Mouse (Mus musculus) ES-E14 (cell line): ENCODE results near the gene Macrod2. TPM values are rescaled to one million over a fixed set of nuclear protein-coding genes. Genes with fewer than 3 reads are reported as not detected.

Source experiments
- DNase-seq: peaks from one replicate; pipeline ENCODE4 v3.0.0-alpha.2; 2013; ENCODE audit warnings: low read depth, low spot score
- H3K27ac ChIP-seq: 2 replicates; pipeline ENCODE4 v1.5.1; 2012; ENCODE audit warnings: low read depth, mild to moderate bottlenecking, low read length, moderate library complexity, mixed read lengths; ENCODE audit not compliant: poor library complexity, insufficient read depth, severe bottlenecking
- H3K36me3 ChIP-seq: 2 replicates; pipeline ENCODE4 v1.6.1; 2012; ENCODE audit warnings: mild to moderate bottlenecking, low read length, moderate library complexity, mixed read lengths; ENCODE audit not compliant: control insufficient read depth, poor library complexity, insufficient read depth, severe bottlenecking
- H3K4me1 ChIP-seq, 2 experiments: fragments of 150-350 bp in 1 of 2; sonication (generic) in 1 of 2; 2 replicates each; pipeline ENCODE4 v1.6.1; 2012; ENCODE audit warnings: low read length in 2 of 2, mild to moderate bottlenecking in 1 of 2, mixed read lengths in 1 of 2; ENCODE audit not compliant: control insufficient read depth in 2 of 2, insufficient read depth in 2 of 2, poor library complexity in 1 of 2
- H3K4me3 ChIP-seq, 2 experiments: fragments of 150-350 bp in 1 of 2; sonication (generic) in 1 of 2; 2 replicates each; pipeline ENCODE4 v1.5.1; 2012; ENCODE audit warnings: low read length in 2 of 2, low read depth in 1 of 2, mild to moderate bottlenecking in 1 of 2, mixed read lengths in 1 of 2; ENCODE audit not compliant: insufficient read depth in 1 of 2, poor library complexity in 1 of 2, severe bottlenecking in 1 of 2
- H3K9ac ChIP-seq: 2 replicates; pipeline ENCODE4 v1.6.1; 2012; ENCODE audit warnings: low read depth, mild to moderate bottlenecking, low read length, mixed read lengths; ENCODE audit not compliant: poor library complexity, insufficient read depth, severe bottlenecking
- H3K9me3 ChIP-seq: fragments of 150-350 bp; sonication (generic); 2 replicates; pipeline ENCODE4 v1.6.1; 2012; ENCODE audit warnings: low read depth, mild to moderate bottlenecking, low read length; ENCODE audit not compliant: control insufficient read depth, insufficient read depth
- CHD2 ChIP-seq: IDR thresholded peaks from 2 replicates; pipeline ENCODE4 v1.6.1; 2014; ENCODE audit warnings: mild to moderate bottlenecking, low read depth, low read length, inconsistent platforms
- HCFC1 ChIP-seq: IDR thresholded peaks from 2 replicates; pipeline ENCODE4 v1.6.1; 2012; ENCODE audit warnings: low read length, inconsistent platforms, borderline replicate concordance; ENCODE audit not compliant: insufficient read depth
- MAFK ChIP-seq: IDR thresholded peaks from 2 replicates; pipeline ENCODE4 v1.6.1; 2014; ENCODE audit warnings: mild to moderate bottlenecking, low read depth, low read length, inconsistent platforms; ENCODE audit not compliant: insufficient read depth
- ZC3H11A ChIP-seq: IDR thresholded peaks from 2 replicates; pipeline ENCODE4 v1.6.1; 2012; ENCODE audit warnings: low read depth, mild to moderate bottlenecking, inconsistent platforms, low read length, borderline replicate concordance
- ZNF384 ChIP-seq: IDR thresholded peaks from 2 replicates; pipeline ENCODE4 v1.6.1; 2012; ENCODE audit warnings: low read depth, low read length, inconsistent platforms
- in situ Hi-C, 2 experiments: fragments of 600-800 bp; cut with MboI; formaldehyde crosslinking; loops; one replicate each; pipeline ENCODE4 v1.15.1; 2025; ENCODE audit warnings: low sequenced_read_pairs in 2 of 2, inconsistent platforms in 1 of 2; ENCODE audit not compliant: unreplicated experiment in 2 of 2
- total RNA-seq: library from RNA; depleted of rRNA; stranded (reverse); fragments of 300-350 nt; gene quantifications from 2 replicates; pipeline ENCODE4 v1.2.3, GENCODE M21; 2012

Macrod2 gene
- total RNA-seq, 1 experiment: 12.7 TPM

GRCm38 (mm10) chr2:141983664-141984395 lies 1588.7 kb downstream of the Macrod2 start:
- Histone ChIP-seq H3K9me3 (no peaks in the 10 kb centered on the region), H3K36me3 (no peaks in the 10 kb centered on the region), H3K4me3 (no peak overlapping the region), H3K27ac (no peak overlapping the region), H3K9ac (no peak overlapping the region), H3K4me1 (no peaks in the 10 kb centered on the region)
- DNase-seq: no peak
- TF ChIP-seq MAFK (no peak), ZC3H11A (no peak), HCFC1 (no peak), ZNF384 (no peak), CHD2 (no peak)
- in situ Hi-C loops: no loop called here

GRCm38 (mm10) chr2:141998901-141999300 lies 1603.8 kb downstream of the Macrod2 start:
- H3K27ac ChIP-seq: no peak overlapping the region
- TF ChIP-seq ZNF384 (no peak), ZC3H11A (no peak), HCFC1 (no peak), CHD2 (no peak), MAFK (no peak)
- H3K36me3 ChIP-seq: no peaks in the 10 kb centered on the region
- DNase-seq: no peak
- H3K4me1 ChIP-seq: no peaks in the 10 kb centered on the region
- no peak overlapping the region for H3K4me3 ChIP-seq
- no peak overlapping the region for H3K9ac ChIP-seq
- no peaks in the 10 kb centered on the region for H3K9me3 ChIP-seq
- in situ Hi-C loops: no loop called here

- Histone ChIP-seq H3K36me3 (no peaks in the 10 kb centered on the region), H3K4me3 (no peak overlapping the region), H3K4me1 (no peaks in the 10 kb centered on the region), H3K27ac (no peak overlapping the region), H3K9me3 (no peaks in the 10 kb centered on the region), H3K9ac (no peak overlapping the region)
- DNase-seq: no peak
- in situ Hi-C loops: no loop called here
- no peak for TF ChIP-seq MAFK
- TF ChIP-seq CHD2: no peak
- TF ChIP-seq ZC3H11A: no peak
- TF ChIP-seq HCFC1: no peak
- TF ChIP-seq ZNF384: no peak
Observed at GRCm38 (mm10) chr2:142024534-142025155, 1629.5 kb downstream of the Macrod2 start.

- H3K9ac ChIP-seq: no peak overlapping the region
- no peak overlapping the region for H3K4me3 ChIP-seq
- no peak overlapping the region for H3K27ac ChIP-seq
- H3K9me3 ChIP-seq: no peaks in the 10 kb centered on the region
- H3K4me1 ChIP-seq: no peaks in the 10 kb centered on the region
- in situ Hi-C loops: no loop called here
- TF ChIP-seq ZC3H11A: no peak
- no peak for TF ChIP-seq HCFC1
- no peak for TF ChIP-seq MAFK
- TF ChIP-seq CHD2: no peak
- no peak for TF ChIP-seq ZNF384
- H3K36me3 ChIP-seq: no peaks in the 10 kb centered on the region
- DNase-seq: no peak
Observed at GRCm38 (mm10) chr2:142026721-142027120, 1631.6 kb downstream of the Macrod2 start.
